Mouse (Mus musculus): Measurements from ENCODE around the gene Phf24. TPM values are rescaled to one million over a fixed set of nuclear protein-coding genes. Genes with fewer than 3 reads are reported as not detected.
A peak's percentile ranks its signal among the peaks of the same experiment; 100 is the strongest.

The Phf24 gene
- polyA plus RNA-seq, 1 experiment from 2014 or later: 1.1 TPM

DNA sequence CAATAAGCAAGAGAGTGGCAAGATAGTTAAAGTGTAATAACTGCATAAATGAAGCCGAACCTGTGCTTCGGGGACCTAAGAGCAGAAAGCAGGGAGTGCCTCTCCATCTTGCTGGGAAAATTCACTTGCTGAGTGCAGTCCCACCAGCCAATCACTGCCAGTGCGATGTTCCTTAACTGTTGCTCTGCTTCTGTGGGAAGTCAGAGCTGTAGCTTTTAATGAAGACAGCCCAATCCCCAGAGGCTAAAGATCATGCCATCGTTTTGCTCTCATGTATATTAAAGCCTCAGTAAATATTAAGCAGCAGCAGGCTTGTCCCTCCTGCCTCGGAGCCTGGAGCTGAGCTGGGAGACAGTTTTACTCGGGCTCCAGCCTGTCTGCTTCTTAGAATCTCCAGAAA, 5.6 kb downstream of the Phf24 start:
- Histone ChIP-seq H3K27me3 (ENCODE audit: control insufficient read depth, insufficient read depth, low read length) (peaks cover 24% of the 10 kb centered on the region), H3K4me2 (replicated peaks; ENCODE audit: low read depth, low read length) (no peak overlapping the region), H3K4me1 (ENCODE audit: control insufficient read depth, insufficient read depth, low read length) (no peaks in the 10 kb centered on the region), H3K4me3 (ENCODE audit: low read length) (no peak overlapping the region), H3K9ac (ENCODE audit: low read depth, low read length) (no peak overlapping the region), H3K9me3 (ENCODE audit: control insufficient read depth, low read length) (no peaks in the 10 kb centered on the region), H3K27ac (ENCODE audit: low read depth, low read length) (no peak overlapping the region), H3K36me3 (ENCODE audit: control insufficient read depth, insufficient read depth, low read length) (no peaks in the 10 kb centered on the region)
- WGBS: 69% methylated on average over 6 of the region's 6 CpGs
- ATAC-seq (ENCODE audit: low FRiP score, low TSS enrichment): no peak

DNA sequence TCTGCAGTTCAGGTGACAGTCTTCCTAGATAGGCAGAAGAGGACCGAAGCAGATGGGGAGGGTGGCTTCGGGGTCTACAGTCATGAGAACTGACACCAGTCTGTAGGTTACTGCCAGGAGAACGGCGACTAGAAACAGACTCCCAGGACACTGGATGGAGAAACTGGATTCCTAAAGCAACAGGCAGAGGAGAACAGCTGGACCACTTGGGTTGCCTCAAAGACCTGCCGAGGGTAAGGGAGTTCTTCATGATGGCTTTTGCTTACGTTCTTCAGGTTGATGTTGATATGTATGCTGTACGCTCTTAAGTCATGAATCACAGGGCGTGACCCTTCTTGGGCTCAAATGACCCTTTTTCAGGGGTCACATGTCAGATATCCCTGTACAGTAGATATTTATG, 6.0 kb downstream of the Phf24 start:
- Histone ChIP-seq H3K4me2 (replicated peaks; ENCODE audit: low read depth, low read length) (no peak overlapping the region), H3K9ac (ENCODE audit: low read depth, low read length) (no peak overlapping the region), H3K36me3 (ENCODE audit: control insufficient read depth, insufficient read depth, low read length) (no peaks in the 10 kb centered on the region), H3K4me3 (ENCODE audit: low read length) (no peak overlapping the region), H3K9me3 (ENCODE audit: control insufficient read depth, low read length) (no peaks in the 10 kb centered on the region), H3K4me1 (ENCODE audit: control insufficient read depth, insufficient read depth, low read length) (no peaks in the 10 kb centered on the region), H3K27ac (ENCODE audit: low read depth, low read length) (no peak overlapping the region), H3K27me3 (ENCODE audit: control insufficient read depth, insufficient read depth, low read length) (peaks cover 20% of the 10 kb centered on the region)
- 73% methylated on average over 8 of the region's 8 CpGs for WGBS
- ATAC-seq (ENCODE audit: low FRiP score, low TSS enrichment): no peak

DNA sequence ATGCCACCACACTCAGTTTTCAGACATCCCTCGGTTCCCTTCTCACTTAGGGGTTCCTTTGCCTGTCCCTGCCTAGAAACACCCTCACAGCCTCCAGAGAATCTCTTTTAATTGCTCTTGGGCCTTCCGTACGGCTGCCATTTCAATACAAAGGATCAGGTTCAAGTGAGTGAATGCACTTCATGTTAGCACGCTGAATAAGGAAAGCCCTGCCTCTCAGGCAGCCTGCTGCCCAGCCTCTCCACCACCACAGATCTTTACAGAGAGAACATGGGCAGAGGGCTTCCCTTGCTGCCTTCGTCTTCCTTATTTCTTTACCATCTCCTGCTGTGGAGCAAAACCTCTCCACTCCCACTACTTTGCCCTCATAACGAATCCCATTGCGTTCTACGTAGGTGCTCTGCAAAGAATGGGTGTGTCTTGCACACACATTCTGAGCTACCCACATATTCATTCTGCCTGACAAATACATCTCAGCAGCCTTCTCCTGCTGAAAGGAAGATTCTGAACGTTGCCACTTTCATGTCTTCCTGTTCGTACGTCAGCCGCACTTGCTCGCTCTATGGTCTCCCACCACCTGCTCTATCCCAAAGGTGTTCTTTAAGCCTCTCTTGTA, 7.7 kb downstream of the Phf24 start:
- Histone ChIP-seq H3K27me3 (ENCODE audit: control insufficient read depth, insufficient read depth, low read length) (peaks cover 3% of the 10 kb centered on the region; the same call in 1 of the 2 replicates), H3K36me3 (ENCODE audit: control insufficient read depth, insufficient read depth, low read length) (no peaks in the 10 kb centered on the region), H3K4me1 (ENCODE audit: control insufficient read depth, insufficient read depth, low read length) (no peaks in the 10 kb centered on the region), H3K4me2 (replicated peaks; ENCODE audit: low read depth, low read length) (no peak overlapping the region), H3K4me3 (ENCODE audit: low read length) (no peak overlapping the region), H3K27ac (ENCODE audit: low read depth, low read length) (no peak overlapping the region), H3K9me3 (ENCODE audit: control insufficient read depth, low read length) (no peaks in the 10 kb centered on the region), H3K9ac (ENCODE audit: low read depth, low read length) (no peak overlapping the region)
- ATAC-seq (ENCODE audit: low FRiP score, low TSS enrichment): no peak
- 79% methylated on average over 13 of the region's 13 CpGs for WGBS

DNA sequence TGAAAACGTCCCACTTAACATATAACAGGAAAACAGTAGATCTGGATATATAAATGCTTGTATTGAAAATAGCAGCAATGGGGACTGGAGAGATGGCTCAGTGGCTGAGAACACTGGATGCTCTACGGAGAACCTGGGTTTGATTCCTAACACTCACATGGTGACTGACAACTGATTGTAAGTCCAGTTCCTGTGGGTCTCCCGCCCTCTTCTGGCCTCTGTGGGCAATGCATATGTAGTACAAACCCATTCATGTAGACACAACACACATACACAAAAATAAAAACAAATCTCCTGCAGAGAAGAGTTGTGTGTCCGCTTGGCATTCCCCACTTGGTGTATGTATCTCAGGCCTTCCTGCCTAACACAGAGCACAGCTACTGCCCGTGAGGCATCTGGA, 11.7 kb downstream of the Phf24 start:
- Histone ChIP-seq H3K27ac (ENCODE audit: low read depth, low read length) (no peak overlapping the region), H3K4me3 (ENCODE audit: low read length) (no peak overlapping the region), H3K36me3 (ENCODE audit: control insufficient read depth, insufficient read depth, low read length) (no peaks in the 10 kb centered on the region), H3K9me3 (ENCODE audit: control insufficient read depth, low read length) (no peaks in the 10 kb centered on the region), H3K4me1 (ENCODE audit: control insufficient read depth, insufficient read depth, low read length) (no peaks in the 10 kb centered on the region), H3K9ac (ENCODE audit: low read depth, low read length) (no peak overlapping the region), H3K27me3 (ENCODE audit: control insufficient read depth, insufficient read depth, low read length) (peaks cover 8% of the 10 kb centered on the region), H3K4me2 (replicated peaks; ENCODE audit: low read depth, low read length) (no peak overlapping the region)
- ATAC-seq (ENCODE audit: low FRiP score, low TSS enrichment): no peak
- 81% methylated on average over 5 of the region's 5 CpGs for WGBS

DNA sequence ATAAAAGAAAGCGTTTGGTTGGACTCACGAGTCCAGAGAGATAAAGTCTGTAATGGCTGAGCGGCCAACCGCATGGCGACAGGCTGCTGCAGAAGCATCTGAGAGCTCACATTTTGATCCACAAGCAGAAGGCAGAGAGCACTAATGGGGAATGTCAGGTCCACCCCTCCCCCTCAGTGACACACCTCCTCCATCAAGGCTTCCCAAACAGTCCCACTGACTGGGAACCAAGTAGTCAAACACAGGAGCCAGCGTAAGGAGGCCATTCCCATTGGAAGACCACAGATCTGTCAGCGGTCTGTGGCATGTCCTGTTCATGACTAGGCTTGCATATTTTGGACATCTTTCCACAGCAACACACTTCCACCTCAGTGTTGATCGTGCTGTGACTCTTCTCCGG, 12.5 kb downstream of the Phf24 start:
- H3K4me1 ChIP-seq (ENCODE audit: control insufficient read depth, insufficient read depth, low read length): no peaks in the 10 kb centered on the region
- H3K36me3 ChIP-seq (ENCODE audit: control insufficient read depth, insufficient read depth, low read length): no peaks in the 10 kb centered on the region
- WGBS: 86% methylated on average over 9 of the region's 9 CpGs

DNA sequence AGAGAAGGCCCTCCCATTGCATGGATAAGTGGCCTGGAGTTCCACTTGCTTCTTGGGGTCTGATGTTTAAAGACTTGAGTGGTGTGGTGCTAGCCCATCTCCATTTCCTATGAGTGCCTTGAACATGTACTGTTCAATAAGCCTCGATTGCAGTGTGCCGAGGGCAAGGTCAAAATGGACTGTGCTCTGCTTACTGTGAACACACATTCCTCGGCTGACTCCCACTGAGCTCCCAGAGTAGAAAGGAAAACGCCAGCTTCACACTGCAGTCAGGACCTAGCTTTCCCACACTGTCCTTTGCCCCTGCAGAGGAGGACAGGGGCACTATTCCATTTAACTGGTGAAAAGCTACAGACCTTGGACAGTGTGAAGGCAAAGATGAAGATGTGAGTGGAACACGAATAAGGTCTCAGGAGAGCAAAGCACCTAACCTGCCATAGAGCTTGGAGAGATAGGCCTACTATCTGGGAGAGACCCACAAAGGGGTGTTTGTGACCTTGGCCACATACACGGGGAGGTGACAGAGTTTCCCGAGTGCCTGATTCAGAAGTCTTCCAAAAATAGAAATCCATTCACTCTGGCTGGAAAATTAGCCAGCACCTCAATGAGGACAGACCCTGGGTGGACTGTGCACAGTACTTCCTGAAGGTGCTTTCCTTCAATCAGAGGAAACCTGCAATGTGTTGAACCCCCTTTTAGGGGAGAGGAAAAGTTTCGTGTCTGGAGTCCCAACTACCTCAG, 15.9 kb downstream of the Phf24 start:
- H3K27ac ChIP-seq (ENCODE audit: low read depth, low read length): no peak overlapping the region
- H3K4me2 ChIP-seq (replicated peaks; ENCODE audit: low read depth, low read length): no peak overlapping the region
- no peaks in the 10 kb centered on the region for H3K9me3 ChIP-seq (ENCODE audit: control insufficient read depth, low read length)
- H3K27me3 ChIP-seq (ENCODE audit: control insufficient read depth, insufficient read depth, low read length): peaks cover 14% of the 10 kb centered on the region
- no peak overlapping the region for H3K4me3 ChIP-seq (ENCODE audit: low read length)
- H3K36me3 ChIP-seq (ENCODE audit: control insufficient read depth, insufficient read depth, low read length): no peaks in the 10 kb centered on the region
- no peaks in the 10 kb centered on the region for H3K4me1 ChIP-seq (ENCODE audit: control insufficient read depth, insufficient read depth, low read length)
- ATAC-seq (ENCODE audit: low FRiP score, low TSS enrichment): no peak
- no peak overlapping the region for H3K9ac ChIP-seq (ENCODE audit: low read depth, low read length)
- WGBS: 67% methylated on average over 8 of the region's 8 CpGs

More for the DNA sequence above, 12.5 kb downstream of the Phf24 start:
- Histone ChIP-seq H3K4me3 (ENCODE audit: low read length) (no peak overlapping the region), H3K9me3 (ENCODE audit: control insufficient read depth, low read length) (no peaks in the 10 kb centered on the region), H3K27ac (ENCODE audit: low read depth, low read length) (no peak overlapping the region), H3K9ac (ENCODE audit: low read depth, low read length) (no peak overlapping the region), H3K27me3 (ENCODE audit: control insufficient read depth, insufficient read depth, low read length) (peaks cover 11% of the 10 kb centered on the region), H3K4me2 (replicated peaks; ENCODE audit: low read depth, low read length) (no peak overlapping the region)
- no peak for ATAC-seq (ENCODE audit: low FRiP score, low TSS enrichment)

DNA sequence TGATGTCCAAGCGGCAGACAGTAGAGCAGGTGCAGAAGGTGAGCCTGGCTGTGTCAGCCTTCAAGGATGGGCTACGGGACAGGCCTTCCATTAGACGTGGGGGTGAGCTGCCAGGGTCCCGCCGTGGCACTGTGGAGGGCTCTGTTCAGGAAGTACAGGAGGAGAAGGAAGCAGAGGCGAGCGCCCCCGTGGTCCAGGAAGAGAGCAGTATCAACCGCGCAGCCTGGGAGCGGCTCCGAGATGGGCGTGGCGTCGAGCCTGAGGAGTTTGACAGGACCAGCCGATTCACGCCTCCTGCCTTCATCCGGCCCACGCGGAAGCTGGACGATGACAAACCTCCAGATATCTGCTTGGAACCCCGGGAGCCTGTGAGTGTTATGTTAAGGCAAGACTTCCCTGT, 17.2 kb downstream of the Phf24 start:
- ATAC-seq (ENCODE audit: low FRiP score, low TSS enrichment): peak; percentile 62; the same call in 1 of the 2 replicates
- Histone ChIP-seq H3K4me1 (ENCODE audit: control insufficient read depth, insufficient read depth, low read length) (no peaks in the 10 kb centered on the region), H3K36me3 (ENCODE audit: control insufficient read depth, insufficient read depth, low read length) (no peaks in the 10 kb centered on the region), H3K4me3 (ENCODE audit: low read length) (peak overlapping the region; percentile 12; the same call in 1 of the 2 replicates), H3K9me3 (ENCODE audit: control insufficient read depth, low read length) (no peaks in the 10 kb centered on the region), H3K9ac (ENCODE audit: low read depth, low read length) (no peak overlapping the region), H3K27me3 (ENCODE audit: control insufficient read depth, insufficient read depth, low read length) (peaks cover 14% of the 10 kb centered on the region), H3K4me2 (replicated peaks; ENCODE audit: low read depth, low read length) (peak overlapping the region; percentile 21), H3K27ac (ENCODE audit: low read depth, low read length) (no peak overlapping the region)
- 6% methylated on average over 20 of the region's 22 CpGs for WGBS

DNA sequence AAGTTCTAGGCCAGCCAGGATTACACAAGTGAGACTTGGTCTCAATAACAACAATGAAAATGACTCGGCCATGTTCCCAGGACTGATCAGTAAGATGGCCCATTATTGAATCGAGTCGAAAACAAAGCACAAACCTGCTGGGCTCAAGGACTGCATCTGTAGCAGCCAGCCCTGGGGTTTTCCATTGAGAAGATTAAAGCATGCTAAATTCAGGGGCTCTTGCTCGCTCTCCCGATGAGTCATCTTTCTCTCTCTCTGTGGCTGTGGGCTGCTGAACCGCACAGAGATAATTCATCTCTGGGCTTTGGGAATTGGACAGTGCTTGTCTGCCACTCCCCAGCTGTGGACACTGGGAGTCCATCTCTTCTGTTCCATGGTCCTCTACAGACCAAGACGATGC, 24.9 kb downstream of the Phf24 start:
- H3K4me3 ChIP-seq (ENCODE audit: low read length): no peak overlapping the region
- H3K9me3 ChIP-seq (ENCODE audit: control insufficient read depth, low read length): no peaks in the 10 kb centered on the region
- no peak overlapping the region for H3K27ac ChIP-seq (ENCODE audit: low read depth, low read length)
- H3K27me3 ChIP-seq (ENCODE audit: control insufficient read depth, insufficient read depth, low read length): no peaks in the 10 kb centered on the region
- H3K9ac ChIP-seq (ENCODE audit: low read depth, low read length): no peak overlapping the region
- no peak overlapping the region for H3K4me2 ChIP-seq (replicated peaks; ENCODE audit: low read depth, low read length)
- H3K4me1 ChIP-seq (ENCODE audit: control insufficient read depth, insufficient read depth, low read length): no peaks in the 10 kb centered on the region
- H3K36me3 ChIP-seq (ENCODE audit: control insufficient read depth, insufficient read depth, low read length): no peaks in the 10 kb centered on the region
- WGBS: 86% methylated on average over 7 of the region's 7 CpGs
- no peak for ATAC-seq (ENCODE audit: low FRiP score, low TSS enrichment)

DNA sequence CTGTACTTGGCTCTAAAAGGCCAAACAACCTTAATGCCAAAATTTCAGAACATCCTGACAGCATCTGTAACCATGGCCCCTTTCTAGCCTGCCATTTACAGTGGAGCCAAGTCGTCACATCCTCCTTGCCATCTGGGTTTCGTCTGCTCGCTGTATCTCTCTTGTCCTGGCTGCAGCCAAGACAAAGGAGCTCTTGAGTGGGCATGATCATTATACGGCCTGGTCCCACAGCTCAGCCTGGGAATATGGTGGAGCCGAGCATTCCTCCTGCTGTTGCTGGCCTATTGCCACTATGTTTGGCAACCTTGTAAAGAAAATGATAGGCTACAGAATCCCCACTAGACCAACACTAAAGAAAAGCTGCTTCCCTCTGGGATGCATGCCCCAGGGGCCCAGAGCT, 26.9 kb downstream of the Phf24 start:
- Histone ChIP-seq H3K27ac (ENCODE audit: low read depth, low read length) (no peak overlapping the region), H3K4me3 (ENCODE audit: low read length) (no peak overlapping the region), H3K36me3 (ENCODE audit: control insufficient read depth, insufficient read depth, low read length) (no peaks in the 10 kb centered on the region), H3K27me3 (ENCODE audit: control insufficient read depth, insufficient read depth, low read length) (no peaks in the 10 kb centered on the region; the same call in 1 of the 2 replicates), H3K4me1 (ENCODE audit: control insufficient read depth, insufficient read depth, low read length) (no peaks in the 10 kb centered on the region), H3K9me3 (ENCODE audit: control insufficient read depth, low read length) (no peaks in the 10 kb centered on the region), H3K9ac (ENCODE audit: low read depth, low read length) (no peak overlapping the region), H3K4me2 (replicated peaks; ENCODE audit: low read depth, low read length) (no peak overlapping the region)
- WGBS: 83% methylated on average over 5 of the region's 5 CpGs
- no peak for ATAC-seq (ENCODE audit: low FRiP score, low TSS enrichment)

All from kidney, embryonic 14.5 days (tissue).